Mouse (Mus musculus) stomach, postnatal 0 days (tissue): Measurements from ENCODE around the gene Olfr692. TPM values are rescaled to one million over a fixed set of nuclear protein-coding genes. Genes with fewer than 3 reads are reported as not detected.
"Not testable (repeated sequence)": the region's sequence is repeated elsewhere in the genome, so short reads cannot be mapped to it uniquely, and the experiment has no call there.

Experiments
- ATAC-seq: fragments of 200-750 bp; cut with Nextera tagmentation; 2 replicates; pipeline ENCODE4 v1.8.0; 2017; ENCODE audit not compliant: low FRiP score, low TSS enrichment
- DNase-seq: peaks from one replicate; pipeline ENCODE4 v3.0.0-alpha.2; 2016; ENCODE audit warnings: low spot score
- H3K27ac ChIP-seq: fragments of 300-500 bp; sonication (generic); replicated peaks from 2 replicates; pipeline ENCODE4 v1.5.1; 2014; ENCODE audit warnings: mild to moderate bottlenecking, control low read depth
- H3K27me3 ChIP-seq: fragments of 300-500 bp; sonication (generic); 2 replicates; pipeline ENCODE4 v1.6.1; 2014; ENCODE audit warnings: low read length; ENCODE audit not compliant: control insufficient read depth, insufficient read depth
- H3K36me3 ChIP-seq: fragments of 300-500 bp; sonication (generic); 2 replicates; pipeline ENCODE4 v1.6.1; 2014; ENCODE audit warnings: low read length, mixed read lengths; ENCODE audit not compliant: control insufficient read depth, insufficient read depth
- H3K4me1 ChIP-seq: fragments of 300-500 bp; sonication (generic); replicated peaks from 2 replicates; pipeline ENCODE4 v1.6.1; 2014; ENCODE audit warnings: antibody characterized with exemption; ENCODE audit not compliant: control insufficient read depth, insufficient read depth
- H3K4me2 ChIP-seq: fragments of 300-500 bp; sonication (generic); replicated peaks from 2 replicates; pipeline ENCODE4 v1.6.1; 2014; ENCODE audit warnings: low read depth, mild to moderate bottlenecking, control low read depth, moderate library complexity
- H3K4me3 ChIP-seq: fragments of 300-500 bp; sonication (generic); 2 replicates; pipeline ENCODE4 v1.5.1; 2014; ENCODE audit warnings: low read depth, low read length, control low read depth
- H3K9ac ChIP-seq: fragments of 300-500 bp; sonication (generic); 2 replicates; pipeline ENCODE4 v1.6.1; 2014; ENCODE audit warnings: mild to moderate bottlenecking, low read length, control low read depth, mixed read lengths
- H3K9me3 ChIP-seq: fragments of 300-500 bp; sonication (generic); 2 replicates; pipeline ENCODE4 v1.6.1; 2016; ENCODE audit warnings: low read length; ENCODE audit not compliant: control insufficient read depth
- CTCF ChIP-seq: IDR thresholded peaks from 2 replicates; pipeline ENCODE4 v1.5.1; 2016; ENCODE audit warnings: antibody characterized with exemption, low read depth, mild to moderate bottlenecking, moderate library complexity
- EP300 ChIP-seq: optimal IDR thresholded peaks from 2 replicates; pipeline ENCODE3; 2016; ENCODE audit warnings: antibody characterized with exemption
- WGBS: fragments of 180-500 bp; shearing (Covaris S2); extraction: QIAGEN DNeasy Blood & Tissue Kit; methylation state at CpG from one replicate; pipeline ENCODE4 v1.1.7; 2014; 5-methylcytosine and 5-hydroxymethylcytosine counted together
- polyA plus RNA-seq: library from polyadenylated mRNA; unstranded; fragments of >200 nt; fragmentation: Nextera tagmentation; extraction: Ambion mirVana; gene quantifications from 2 replicates; pipeline ENCODE4 v1.2.1, GENCODE M21; 2015

Gene Olfr692
- not detected in 2 replicates for polyA plus RNA-seq

GRCm38 (mm10) chr7:105367930-105368329 is at the start of gene Olfr692:
Olfr692 (plus strand) TSS chr7:105368230.
- no peaks in the 10 kb centered on the region for H3K4me1 ChIP-seq
- ATAC-seq (no peak), DNase-seq (no peak)
- TF ChIP-seq EP300: no peak
- TF ChIP-seq CTCF: no peak
- H3K27ac ChIP-seq: no peak within 1 kb of the TSS
- no peaks in the 10 kb centered on the region for H3K9me3 ChIP-seq
- WGBS: 100% methylated on average over 1 of the region's 1 CpGs
- H3K36me3 ChIP-seq: no peaks in the 10 kb centered on the region
- no peak within 1 kb of the TSS for H3K9ac ChIP-seq
- H3K4me2 ChIP-seq: no peak within 1 kb of the TSS
- H3K27me3 ChIP-seq: no peaks in the 10 kb centered on the region
- no peak within 1 kb of the TSS for H3K4me3 ChIP-seq

- DNase-seq (no peak), ATAC-seq (no peak)
- Histone ChIP-seq H3K27me3 (no peaks in the 10 kb centered on the region), H3K4me3 (no peak overlapping the region), H3K4me1 (no peaks in the 10 kb centered on the region), H3K9me3 (no peaks in the 10 kb centered on the region), H3K9ac (no peak overlapping the region), H3K36me3 (no peaks in the 10 kb centered on the region), H3K4me2 (no peak overlapping the region), H3K27ac (no peak overlapping the region)
- peak; percentile 28; the same call in 1 of the 2 replicates for TF ChIP-seq CTCF
- no peak for TF ChIP-seq EP300
- WGBS: 62% methylated on average over 2 of the region's 2 CpGs
These were observed 42.7 kb upstream of the Olfr692 start for GRCm38 (mm10) chr7:105325302-105325701.

- H3K4me2 ChIP-seq: no peak within 1 kb of the TSS
- TF ChIP-seq CTCF (no peak), EP300 (no peak)
- 91% methylated on average over 1 of the region's 1 CpGs for WGBS
- ATAC-seq (no peak), DNase-seq (no peak)
- H3K4me1 ChIP-seq: no peaks in the 10 kb centered on the region
- no peaks in the 10 kb centered on the region for H3K9me3 ChIP-seq
- no peaks in the 10 kb centered on the region for H3K27me3 ChIP-seq
- no peak within 1 kb of the TSS for H3K27ac ChIP-seq
- H3K4me3 ChIP-seq: no peak within 1 kb of the TSS
- H3K9ac ChIP-seq: no peak within 1 kb of the TSS
- no peaks in the 10 kb centered on the region for H3K36me3 ChIP-seq
These were observed 34.0 kb upstream of the Olfr692 start, which contains the start of gene Olfr690 for GRCm38 (mm10) chr7:105334004-105334403. Olfr690 (minus strand) TSS chr7:105334104.

GRCm38 (mm10) chr7:105342170-105342569 is 25.9 kb upstream of the Olfr692 start, which contains the start of gene Olfr691:
Olfr691 (minus strand) TSS chr7:105342270.
- Histone ChIP-seq H3K36me3 (no peaks in the 10 kb centered on the region), H3K4me3 (no peak within 1 kb of the TSS), H3K9me3 (no peaks in the 10 kb centered on the region), H3K4me2 (no peak within 1 kb of the TSS), H3K4me1 (no peaks in the 10 kb centered on the region), H3K9ac (no peak within 1 kb of the TSS), H3K27me3 (no peaks in the 10 kb centered on the region), H3K27ac (no peak within 1 kb of the TSS)
- TF ChIP-seq CTCF (no peak), EP300 (no peak)
- 41% methylated on average over 1 of the region's 1 CpGs for WGBS
- DNase-seq (no peak), ATAC-seq (no peak)

- H3K4me3 ChIP-seq: no peak overlapping the region
- 77% methylated on average over 2 of the region's 2 CpGs for WGBS
- H3K9me3 ChIP-seq: no peaks in the 10 kb centered on the region
- H3K4me1 ChIP-seq: no peaks in the 10 kb centered on the region
- no peak overlapping the region for H3K4me2 ChIP-seq
- TF ChIP-seq CTCF (no peak), EP300 (no peak)
- no peaks in the 10 kb centered on the region for H3K27me3 ChIP-seq
- no peak overlapping the region for H3K9ac ChIP-seq
- H3K27ac ChIP-seq: no peak overlapping the region
- ATAC-seq (no peak), DNase-seq (no peak)
- no peaks in the 10 kb centered on the region for H3K36me3 ChIP-seq
These were observed 25.3 kb upstream of the Olfr692 start for GRCm38 (mm10) chr7:105342752-105343151.

- not testable (repeated sequence) for DNase-seq, H3K27me3 ChIP-seq, H3K9ac ChIP-seq, H3K27ac ChIP-seq, H3K36me3 ChIP-seq, ATAC-seq, H3K4me1 ChIP-seq, H3K4me2 ChIP-seq, H3K4me3 ChIP-seq, H3K9me3 ChIP-seq
- WGBS: no CpG with 5 or more reads among the region's 5 CpGs
These were observed 12.0 kb upstream of the Olfr692 start for GRCm38 (mm10) chr7:105356064-105356463.

GRCm38 (mm10) chr7:105356487-105356886 is 11.5 kb upstream of the Olfr692 start:
- H3K27ac ChIP-seq, H3K4me1 ChIP-seq, H3K9ac ChIP-seq, H3K4me3 ChIP-seq, ATAC-seq, H3K9me3 ChIP-seq, H3K4me2 ChIP-seq, H3K36me3 ChIP-seq, H3K27me3 ChIP-seq, DNase-seq: not testable (repeated sequence)
- 93% methylated on average over 1 of the region's 2 CpGs for whole genome bisulfite sequencing
